Mouse (Mus musculus): Measurements from ENCODE around the gene Ptpn3.

DNA sequence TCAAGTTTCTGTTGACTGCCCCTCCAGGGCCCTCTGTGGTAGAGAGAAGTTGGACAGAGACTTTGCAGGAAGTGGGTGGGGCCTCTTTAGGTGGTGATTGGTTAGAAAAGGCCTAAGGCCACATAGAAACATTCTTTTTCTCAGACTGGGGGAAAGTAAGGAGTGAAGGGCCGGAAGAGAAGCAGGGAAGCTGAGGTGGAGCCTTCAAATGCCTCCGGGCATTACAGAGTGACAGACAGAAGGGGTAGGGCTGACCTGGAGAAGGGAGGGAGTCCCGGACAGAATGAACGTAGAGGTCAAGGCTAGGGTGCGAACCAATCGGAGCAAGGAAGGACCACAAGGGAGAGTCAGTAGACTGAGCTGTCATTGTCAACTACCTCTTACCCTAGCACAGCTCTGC is 11.6 kb downstream of the Ptpn3 start:
- TF ChIP-seq CTCF (conservative IDR thresholded peaks at IDR 0.05; ENCODE audit: low read length) (no peak), POU5F1 (IDR thresholded peaks at IDR 0.05; ENCODE audit: borderline replicate concordance, low read length) (no peak)

Measured in E14TG2a.4 (cell line).